Mouse (Mus musculus) embryonic facial prominence, embryonic 15.5 days (tissue): ENCODE measurements around the gene Ccdc154. TPM values are rescaled to one million over a fixed set of nuclear protein-coding genes. Genes with fewer than 3 reads are reported as not detected.

ENCODE experiments used
- ATAC-seq: fragments of 200-750 bp; cut with Nextera tagmentation; 2 replicates; pipeline ENCODE4 v1.8.0; 2017; ENCODE audit warnings: low read depth, moderate TSS enrichment; ENCODE audit not compliant: insufficient number of reproducible peaks, low FRiP score, low TSS enrichment
- H3K27ac ChIP-seq: fragments of 300-500 bp; sonication (generic); replicated peaks from 2 replicates; pipeline ENCODE4 v1.5.1; 2015; ENCODE audit warnings: mild to moderate bottlenecking, inconsistent platforms
- H3K27me3 ChIP-seq: fragments of 300-500 bp; sonication (generic); 2 replicates; pipeline ENCODE4 v1.6.1; 2015; ENCODE audit warnings: inconsistent platforms
- H3K36me3 ChIP-seq: fragments of 300-500 bp; sonication (generic); 2 replicates; pipeline ENCODE4 v1.6.1; 2015; ENCODE audit warnings: mild to moderate bottlenecking, inconsistent platforms
- H3K4me1 ChIP-seq: fragments of 300-500 bp; sonication (generic); 2 replicates; pipeline ENCODE4 v1.6.1; 2015; ENCODE audit warnings: inconsistent platforms
- H3K4me2 ChIP-seq: fragments of 300-500 bp; sonication (generic); replicated peaks from 2 replicates; pipeline ENCODE4 v1.6.1; 2015; ENCODE audit warnings: mild to moderate bottlenecking, inconsistent platforms
- H3K4me3 ChIP-seq: fragments of 300-500 bp; sonication (generic); replicated peaks from 2 replicates; pipeline ENCODE4 v1.5.1; 2015; ENCODE audit warnings: mild to moderate bottlenecking, inconsistent platforms
- H3K9ac ChIP-seq: fragments of 300-500 bp; sonication (generic); 2 replicates; pipeline ENCODE4 v1.6.1; 2015; ENCODE audit warnings: inconsistent platforms
- H3K9me3 ChIP-seq: fragments of 300-500 bp; sonication (generic); replicated peaks from 2 replicates; pipeline ENCODE4 v1.6.1; 2016; ENCODE audit warnings: inconsistent platforms
- WGBS: fragments of 180-500 bp; shearing (Covaris S2); methylation state at CpG from one replicate; pipeline ENCODE4 v1.1.7; 2015; 5-methylcytosine and 5-hydroxymethylcytosine counted together
- polyA plus RNA-seq: library from polyadenylated mRNA; unstranded; fragments of >200 nt; fragmentation: Nextera tagmentation; extraction: Ambion mirVana; gene quantifications from 2 replicates; pipeline ENCODE4 v1.2.1, GENCODE M21; 2015

The Ccdc154 gene
- polyA plus RNA-seq, 1 experiment from 2014 or later, result 0.24 TPM

DNA sequence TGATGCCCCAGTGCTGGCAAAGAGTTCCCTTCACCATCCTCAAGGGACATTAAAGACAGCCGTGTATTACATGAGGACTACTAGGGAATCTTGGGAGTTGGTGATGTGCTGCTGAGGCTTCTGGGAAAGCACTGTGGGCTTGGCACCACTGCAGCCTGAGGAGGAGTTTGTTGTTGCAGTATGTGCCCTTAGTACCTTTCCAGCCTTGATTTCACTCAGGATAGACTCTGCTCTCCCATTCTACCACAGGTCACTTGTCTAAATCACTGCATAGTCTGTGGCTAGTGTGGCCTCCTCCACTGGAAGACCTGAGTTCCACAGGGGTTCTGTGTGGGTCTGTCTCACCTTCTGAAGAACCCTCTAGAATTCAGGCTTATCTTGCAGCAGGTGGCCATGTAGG lies 58.5 kb downstream of the Ccdc154 start:
- Histone ChIP-seq H3K9ac (no peak overlapping the region), H3K36me3 (peaks cover 54% of the 10 kb centered on the region), H3K27ac (no peak overlapping the region), H3K9me3 (no peaks in the 10 kb centered on the region), H3K27me3 (no peaks in the 10 kb centered on the region), H3K4me1 (peaks cover 20% of the 10 kb centered on the region), H3K4me3 (no peak overlapping the region), H3K4me2 (no peak overlapping the region)
- ATAC-seq, result no peak
- WGBS, result 72% methylated on average over 1 of the region's 1 CpGs

Other genes starting within 250 kb of the Ccdc154 start
- 36.4 and 38.3 TPM in 2 replicates for gene Mapk8ip3, start 225.5 kb upstream of the Ccdc154 start, polyA plus RNA-seq
- 148 and 166 TPM in 2 replicates for gene Jpt2, start 201.8 kb upstream of the Ccdc154 start, polyA plus RNA-seq
- gene Cramp1l, start 146.7 kb upstream of the Ccdc154 start, polyA plus RNA-seq, result 7.2 and 7.8 TPM in 2 replicates
- gene Ift140, start 146.4 kb upstream of the Ccdc154 start, polyA plus RNA-seq, result 19.4 and 19.8 TPM in 2 replicates
- 29.8 and 32.5 TPM in 2 replicates for gene Tmem204, start 78.9 kb upstream of the Ccdc154 start, polyA plus RNA-seq
- gene Telo2, start 46.5 kb upstream of the Ccdc154 start, polyA plus RNA-seq, result 42.3 and 49.2 TPM in 2 replicates
- gene Ptx4, start 41.7 kb upstream of the Ccdc154 start, polyA plus RNA-seq, result 2.2 and 2.8 TPM in 2 replicates
- gene Clcn7, start 29.1 kb upstream of the Ccdc154 start, polyA plus RNA-seq, result 27.3 and 27.4 TPM in 2 replicates
- gene Gm38655, start 13.0 kb downstream of the Ccdc154 start, polyA plus RNA-seq, result 1.5 and 2.0 TPM in 2 replicates
- gene BC003965, start 22.1 kb downstream of the Ccdc154 start, polyA plus RNA-seq, result 31.5 and 31.6 TPM in 2 replicates
- gene Unkl, start 25.9 kb downstream of the Ccdc154 start, polyA plus RNA-seq, result 9.4 and 10.2 TPM in 2 replicates
- gene Gnptg, start 77.7 kb downstream of the Ccdc154 start, polyA plus RNA-seq, result 40.8 and 42.7 TPM in 2 replicates
- 50.8 and 53.2 TPM in 2 replicates for gene Tsr3, start 77.7 kb downstream of the Ccdc154 start, polyA plus RNA-seq
- gene Baiap3, start 93.9 kb downstream of the Ccdc154 start, polyA plus RNA-seq, result 1.3 and 1.6 TPM in 2 replicates
- 513 and 543 TPM in 2 replicates for gene Ube2i, start 112.2 kb downstream of the Ccdc154 start, polyA plus RNA-seq
- gene Prss34, start 135.9 kb downstream of the Ccdc154 start, polyA plus RNA-seq, result 6.9 and 7.0 TPM in 2 replicates
- gene Prss28, start 146.2 kb downstream of the Ccdc154 start, polyA plus RNA-seq, result not detected in 2 replicates
- not detected in 2 replicates for gene Prss29, start 156.2 kb downstream of the Ccdc154 start, polyA plus RNA-seq
- 4.1 and 6.2 TPM in 2 replicates for gene Tpsab1, start 183.1 kb downstream of the Ccdc154 start, polyA plus RNA-seq
- gene Tpsb2, start 203.8 kb downstream of the Ccdc154 start, polyA plus RNA-seq, result 167 and 237 TPM in 2 replicates
- gene Tpsg1, start 206.8 kb downstream of the Ccdc154 start, polyA plus RNA-seq, result 10.3 and 10.9 TPM in 2 replicates